Mouse (Mus musculus): ENCODE measurements at regions not wholly inside any gene's neighbourhood (a gene's known extent, or its start where the extent isn't known, plus 50 kb on each side); places are given as distances from the start of the nearest gene placed in this dataset.

DNA sequence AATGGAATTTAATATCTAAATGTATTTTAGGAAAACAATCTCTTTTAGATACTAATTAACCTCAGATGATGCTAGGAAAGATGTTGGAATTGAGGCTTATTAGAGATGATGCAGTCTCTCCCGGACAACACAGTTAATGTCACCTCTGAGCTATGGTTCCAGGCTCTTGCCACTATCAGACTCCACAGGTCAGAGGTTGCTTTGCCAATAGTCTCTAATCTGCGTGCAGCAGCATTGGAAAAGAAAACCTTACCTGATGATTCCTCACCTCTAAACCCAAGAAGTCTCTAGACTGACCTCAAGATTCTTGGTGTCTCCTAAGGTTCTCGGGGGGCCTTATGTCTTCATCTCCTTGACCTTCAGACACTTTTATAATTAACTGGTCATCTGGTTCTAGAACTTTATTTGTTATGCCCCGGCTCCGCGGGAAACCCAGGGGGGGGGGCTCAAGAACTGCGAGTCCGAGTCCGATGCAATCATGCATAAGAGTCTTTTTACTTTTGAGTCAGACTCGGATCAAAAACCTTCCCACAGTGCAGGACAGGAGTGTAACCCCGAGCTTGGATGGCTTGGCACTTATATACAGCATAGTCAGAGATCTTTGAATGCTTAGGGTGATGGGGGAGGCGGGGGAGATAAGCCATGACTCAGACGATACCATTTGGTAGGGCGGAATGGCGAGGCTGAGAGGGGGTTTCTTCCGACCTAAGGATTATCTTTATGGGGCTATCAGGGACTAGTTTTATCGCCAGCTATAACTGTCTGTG, 626.9 kb downstream of the Zfp706 start:
- 9% methylated on average over 17 of the region's 17 CpGs for WGBS
- H3K27me3 ChIP-seq (ENCODE audit: control insufficient read depth, insufficient read depth, low read length) = no peaks in the 10 kb centered on the region
- H3K4me3 ChIP-seq (ENCODE audit: low read depth, low read length) = no peak overlapping the region
- TF ChIP-seq POLR2A (IDR thresholded peaks at IDR 0.05; ENCODE audit: low read depth, low read length) (no peak), CTCF (IDR thresholded peaks at IDR 0.05; ENCODE audit: extremely low read depth, insufficient read length, insufficient replicate concordance, low read depth, low read length) (no peak)
- H3K27ac ChIP-seq (ENCODE audit: insufficient read depth, low read depth, low read length) = no peak overlapping the region
- no peaks in the 10 kb centered on the region for H3K36me3 ChIP-seq (ENCODE audit: control insufficient read depth, insufficient read depth, low read length)
- H3K4me1 ChIP-seq (ENCODE audit: control insufficient read depth, insufficient read depth, insufficient read length, low read length) = peaks cover 10% of the 10 kb centered on the region; the same call in 1 of the 2 replicates

DNA sequence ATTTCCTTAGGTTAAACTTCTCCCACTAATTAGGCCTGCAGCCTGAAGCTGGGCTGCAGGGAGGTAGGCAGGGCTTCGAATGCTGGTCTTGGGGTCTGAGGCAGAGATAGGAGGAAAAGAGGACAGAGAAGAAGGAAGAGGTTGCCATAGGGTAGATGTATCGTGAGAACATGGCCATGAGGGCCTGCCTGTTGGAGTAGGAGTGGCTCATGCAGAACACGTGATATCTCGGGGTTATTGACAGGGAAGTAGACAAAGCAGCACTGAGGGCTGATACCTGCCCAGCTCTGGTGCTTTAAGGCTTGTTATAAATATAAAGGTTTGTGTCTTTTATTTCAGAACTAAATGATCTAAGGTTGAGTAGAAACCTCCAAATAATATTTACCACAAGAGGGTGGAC, 628.9 kb downstream of the Zfp706 start:
- Histone ChIP-seq H3K4me3 (ENCODE audit: low read depth, low read length) (no peak overlapping the region), H3K27me3 (ENCODE audit: control insufficient read depth, insufficient read depth, low read length) (no peaks in the 10 kb centered on the region), H3K4me1 (ENCODE audit: control insufficient read depth, insufficient read depth, insufficient read length, low read length) (peaks cover 13% of the 10 kb centered on the region; the same call in 1 of the 2 replicates), H3K27ac (ENCODE audit: insufficient read depth, low read depth, low read length) (no peak overlapping the region), H3K36me3 (ENCODE audit: control insufficient read depth, insufficient read depth, low read length) (no peaks in the 10 kb centered on the region)
- no peak for TF ChIP-seq CTCF (IDR thresholded peaks at IDR 0.05; ENCODE audit: extremely low read depth, insufficient read length, insufficient replicate concordance, low read depth, low read length)
- TF ChIP-seq POLR2A (IDR thresholded peaks at IDR 0.05; ENCODE audit: low read depth, low read length) = no peak
- 61% methylated on average over 4 of the region's 4 CpGs for WGBS

DNA sequence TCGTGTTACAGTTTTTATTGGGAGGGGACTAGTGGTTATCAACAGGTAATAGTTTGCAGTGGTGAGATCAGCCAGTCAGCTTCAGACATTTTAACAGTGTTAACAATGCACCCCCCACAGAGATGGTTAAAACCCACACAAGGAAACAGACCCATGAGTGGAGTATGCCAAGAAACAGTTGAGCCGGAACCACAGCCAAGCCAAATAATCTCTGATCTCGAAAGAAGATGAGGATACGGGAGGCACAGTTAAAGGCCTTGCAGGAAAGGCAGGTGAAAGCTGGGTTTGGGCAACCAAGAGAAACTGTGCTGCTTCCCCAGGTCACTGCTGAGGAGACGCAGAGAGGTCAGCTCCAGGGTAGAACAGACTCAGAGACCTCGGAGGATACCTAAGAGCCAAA, 631.0 kb downstream of the Zfp706 start:
- H3K4me1 ChIP-seq (ENCODE audit: control insufficient read depth, insufficient read depth, insufficient read length, low read length) = peaks cover 16% of the 10 kb centered on the region; the same call in 1 of the 2 replicates
- 36% methylated on average over 6 of the region's 6 CpGs for WGBS
- no peaks in the 10 kb centered on the region for H3K36me3 ChIP-seq (ENCODE audit: control insufficient read depth, insufficient read depth, low read length)
- no peaks in the 10 kb centered on the region for H3K27me3 ChIP-seq (ENCODE audit: control insufficient read depth, insufficient read depth, low read length)
- no peak overlapping the region for H3K4me3 ChIP-seq (ENCODE audit: low read depth, low read length)
- TF ChIP-seq CTCF (IDR thresholded peaks at IDR 0.05; ENCODE audit: extremely low read depth, insufficient read length, insufficient replicate concordance, low read depth, low read length) (no peak), POLR2A (IDR thresholded peaks at IDR 0.05; ENCODE audit: low read depth, low read length) (no peak)
- no peak overlapping the region for H3K27ac ChIP-seq (ENCODE audit: insufficient read depth, low read depth, low read length)

DNA sequence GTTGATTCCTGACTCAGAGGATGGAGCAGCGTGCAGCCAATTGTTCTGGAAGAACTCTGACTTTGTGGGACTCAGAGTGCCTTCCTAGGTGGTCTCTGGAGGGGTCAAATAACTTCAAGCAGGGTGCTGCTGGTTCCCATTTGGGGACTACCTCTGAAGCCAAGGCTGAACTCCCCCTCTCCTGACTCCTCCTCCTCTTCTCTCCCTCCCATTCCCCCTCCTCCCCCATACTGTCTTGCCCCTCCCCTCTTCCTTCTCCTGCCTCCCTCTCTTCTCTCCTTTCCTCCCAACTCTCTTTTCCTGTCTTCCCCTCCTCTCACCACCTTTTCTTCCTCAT, 632.1 kb downstream of the Zfp706 start:
- Histone ChIP-seq H3K36me3 (ENCODE audit: control insufficient read depth, insufficient read depth, low read length) (no peaks in the 10 kb centered on the region), H3K4me3 (ENCODE audit: low read depth, low read length) (peak overlapping the region; percentile 26), H3K4me1 (ENCODE audit: control insufficient read depth, insufficient read depth, insufficient read length, low read length) (peaks cover 8% of the 10 kb centered on the region; the same call in 1 of the 2 replicates), H3K27me3 (ENCODE audit: control insufficient read depth, insufficient read depth, low read length) (no peaks in the 10 kb centered on the region), H3K27ac (ENCODE audit: insufficient read depth, low read depth, low read length) (peak overlapping the region; percentile 97)
- 4% methylated on average over 1 of the region's 1 CpGs for WGBS
- TF ChIP-seq CTCF (IDR thresholded peaks at IDR 0.05; ENCODE audit: extremely low read depth, insufficient read length, insufficient replicate concordance, low read depth, low read length) (no peak), POLR2A (IDR thresholded peaks at IDR 0.05; ENCODE audit: low read depth, low read length) (no peak)

DNA sequence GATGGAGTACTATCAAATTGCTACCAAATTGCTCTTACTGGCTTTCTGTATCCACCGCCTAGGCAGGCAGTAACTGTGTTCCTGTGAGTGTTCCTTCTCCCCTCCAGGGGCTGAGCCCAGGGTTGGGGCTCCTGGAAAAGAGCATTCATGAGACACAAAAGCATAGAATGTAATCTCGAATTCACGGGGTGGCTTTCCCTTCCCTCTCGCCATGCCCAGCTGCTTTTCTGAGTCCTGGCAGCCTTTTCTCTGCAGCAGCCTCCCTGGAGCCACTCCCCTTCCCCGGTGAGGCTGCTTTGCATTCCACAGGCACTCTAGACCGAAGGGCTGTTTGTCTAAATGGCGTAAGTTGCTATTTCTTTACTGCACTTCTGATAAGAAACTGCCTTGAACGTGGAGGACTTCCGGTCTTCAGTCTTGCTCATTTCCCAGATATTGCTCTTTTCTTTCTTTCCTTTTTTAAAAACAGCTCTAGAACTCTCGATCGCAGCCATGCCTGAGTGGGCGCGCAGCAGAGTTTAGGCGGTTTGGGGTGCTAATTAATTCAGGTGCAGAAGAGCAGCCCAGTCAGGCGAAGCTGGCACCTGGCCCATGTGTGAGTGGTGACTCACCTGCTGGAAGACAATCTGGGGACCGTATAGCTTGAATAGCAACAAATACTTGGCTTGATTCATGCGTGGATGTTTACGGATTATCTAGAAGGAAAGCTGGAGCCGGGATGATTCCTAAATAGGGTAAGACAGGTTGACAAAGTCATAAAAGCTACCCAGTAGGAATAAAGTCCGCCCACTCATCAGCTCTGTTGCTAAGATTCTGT, 632.6 kb downstream of the Zfp706 start:
- peak overlapping the region; percentile 97 for H3K27ac ChIP-seq (ENCODE audit: insufficient read depth, low read depth, low read length)
- no peak for TF ChIP-seq CTCF (IDR thresholded peaks at IDR 0.05; ENCODE audit: extremely low read depth, insufficient read length, insufficient replicate concordance, low read depth, low read length)
- TF ChIP-seq POLR2A (IDR thresholded peaks at IDR 0.05; ENCODE audit: low read depth, low read length) = peak; percentile 65
- H3K4me1 ChIP-seq (ENCODE audit: control insufficient read depth, insufficient read depth, insufficient read length, low read length) = peaks cover 8% of the 10 kb centered on the region; the same call in 1 of the 2 replicates
- H3K36me3 ChIP-seq (ENCODE audit: control insufficient read depth, insufficient read depth, low read length) = no peaks in the 10 kb centered on the region
- peak overlapping the region; percentile 59 for H3K4me3 ChIP-seq (ENCODE audit: low read depth, low read length)
- WGBS = 1% methylated on average over 20 of the region's 20 CpGs
- H3K27me3 ChIP-seq (ENCODE audit: control insufficient read depth, insufficient read depth, low read length) = no peaks in the 10 kb centered on the region

DNA sequence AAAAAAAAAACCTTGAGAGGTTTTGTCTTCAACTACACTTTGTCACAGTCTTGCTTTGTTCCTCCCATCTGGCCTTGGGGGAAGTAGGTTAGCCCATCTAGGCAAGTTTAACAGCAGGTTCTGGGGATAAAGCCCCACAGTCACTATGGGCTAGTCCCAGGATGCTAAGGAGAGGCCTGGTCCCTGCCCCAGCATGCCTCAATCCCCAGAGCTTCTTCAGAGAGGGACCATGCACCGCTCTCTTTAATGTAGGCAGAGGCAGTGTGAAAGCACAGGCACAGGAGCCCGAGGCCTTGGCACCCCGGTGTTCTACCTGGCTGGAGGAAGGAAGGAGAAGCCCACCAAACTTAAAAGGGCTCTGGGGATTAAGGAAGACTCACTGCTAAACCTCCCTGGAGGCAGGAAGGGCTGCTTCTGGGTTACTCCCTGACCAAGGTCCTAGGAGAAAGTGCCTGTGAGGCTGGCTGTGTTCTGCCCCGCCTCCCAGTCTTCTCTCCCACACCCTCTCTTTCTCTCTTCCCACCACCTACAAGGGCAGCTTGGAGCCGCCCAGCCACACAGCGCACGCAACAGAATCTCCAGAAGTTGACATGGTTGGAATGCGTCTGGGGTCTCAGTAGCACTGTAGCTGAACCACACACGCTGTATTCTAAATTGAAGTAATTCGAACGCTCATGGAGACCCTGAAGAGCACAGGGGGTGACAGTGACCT, 633.5 kb downstream of the Zfp706 start:
- Histone ChIP-seq H3K4me1 (ENCODE audit: control insufficient read depth, insufficient read depth, insufficient read length, low read length) (peaks cover 8% of the 10 kb centered on the region; the same call in 1 of the 2 replicates), H3K27me3 (ENCODE audit: control insufficient read depth, insufficient read depth, low read length) (no peaks in the 10 kb centered on the region), H3K4me3 (ENCODE audit: low read depth, low read length) (peak overlapping the region; percentile 59), H3K27ac (ENCODE audit: insufficient read depth, low read depth, low read length) (peak overlapping the region; percentile 97), H3K36me3 (ENCODE audit: control insufficient read depth, insufficient read depth, low read length) (no peaks in the 10 kb centered on the region)
- WGBS = 22% methylated on average over 11 of the region's 11 CpGs
- peak; percentile 21; the same call in 1 of the 2 replicates for TF ChIP-seq POLR2A (IDR thresholded peaks at IDR 0.05; ENCODE audit: low read depth, low read length)
- no peak for TF ChIP-seq CTCF (IDR thresholded peaks at IDR 0.05; ENCODE audit: extremely low read depth, insufficient read length, insufficient replicate concordance, low read depth, low read length)

Data from small intestine, adult 2 months (tissue).